Mouse (Mus musculus): ENCODE results near the gene Gstt4.
"Not testable (repeated sequence)": the region's sequence is repeated elsewhere in the genome, so short reads cannot be mapped to it uniquely, and the experiment has no call there.

The Gstt4 gene

GRCm38 (mm10) chr10:75789081-75789735, 33.1 kb downstream of the Gstt4 start:
- DNase-seq, result no peak

GRCm38 (mm10) chr10:75788277-75788676, 34.1 kb downstream of the Gstt4 start:
- DNase-seq, result no peak

GRCm38 (mm10) chr10:75785442-75785841, 36.9 kb downstream of the Gstt4 start:
- no peak for DNase-seq

GRCm38 (mm10) chr10:75780769-75781578, 41.4 kb downstream of the Gstt4 start, which contains the start of the genes Gm20441 and Gstt3:
Gene Gm20441 (minus strand): TSS chr10:75780954.
Gene Gstt3 (minus strand): TSS chr10:75781414.
- peak; percentile 63 for DNase-seq

- DNase-seq, result peak; percentile 19
These were observed 42.9 kb downstream of the Gstt4 start for GRCm38 (mm10) chr10:75779206-75780174.

- no peak for DNase-seq
These were observed 44.5 kb downstream of the Gstt4 start for GRCm38 (mm10) chr10:75777885-75778284.

GRCm38 (mm10) chr10:75776562-75776961, 45.8 kb downstream of the Gstt4 start:
- no peak for DNase-seq

GRCm38 (mm10) chr10:75774587-75774986, 47.8 kb downstream of the Gstt4 start:
- DNase-seq, result no peak

GRCm38 (mm10) chr10:75774102-75774501, 48.2 kb downstream of the Gstt4 start:
- DNase-seq, result no peak

- peak; percentile 95 for DNase-seq
These were observed 49.3 kb downstream of the Gstt4 start, which contains the start of gene Ddt for GRCm38 (mm10) chr10:75772795-75773664. Gene Ddt (minus strand): TSS chr10:75773414.

- DNase-seq, result not testable (repeated sequence)
These were observed 54.6 kb downstream of the Gstt4 start for GRCm38 (mm10) chr10:75767756-75768155.

GRCm38 (mm10) chr10:75766856-75767255, 55.5 kb downstream of the Gstt4 start:
- no peak for DNase-seq

Measured in retina, postnatal 1 day (tissue).